Mouse (Mus musculus) stomach, postnatal 0 days (tissue): ENCODE measurements at regions not wholly inside any gene's neighbourhood (a gene's known extent, or its start where the extent isn't known, plus 50 kb on each side); places are given as distances from the start of the nearest gene placed in this dataset.

Source experiments
- CTCF ChIP-seq: IDR thresholded peaks from 2 replicates; pipeline ENCODE4 v1.5.1; 2016; ENCODE audit warnings: antibody characterized with exemption, low read depth, mild to moderate bottlenecking, moderate library complexity
- EP300 ChIP-seq: optimal IDR thresholded peaks from 2 replicates; pipeline ENCODE3; 2016; ENCODE audit warnings: antibody characterized with exemption

GRCm38 (mm10) chr5:39336484-39336985 is 418.7 kb downstream of the Hs3st1 start:
- TF ChIP-seq CTCF, result no peak
- no peak for TF ChIP-seq EP300
